Mouse (Mus musculus) forebrain, embryonic 15.5 days (tissue): Measurements from ENCODE around the gene Bst2. TPM values are rescaled to one million over a fixed set of nuclear protein-coding genes. Genes with fewer than 3 reads are reported as not detected.
"Not testable (repeated sequence)": the region's sequence is repeated elsewhere in the genome, so short reads cannot be mapped to it uniquely, and the experiment has no call there.

Experiments
- ATAC-seq: fragments of 200-750 bp; cut with Nextera tagmentation; replicated peaks from 2 replicates; pipeline ENCODE4 v1.8.0; 2017; ENCODE audit warnings: mild to moderate bottlenecking, moderate TSS enrichment, moderate library complexity
- H3K27ac ChIP-seq: fragments of 300-500 bp; sonication (generic); replicated peaks from 2 replicates; pipeline ENCODE4 v1.5.1; 2015; ENCODE audit warnings: mild to moderate bottlenecking, inconsistent platforms
- H3K27me3 ChIP-seq: fragments of 300-500 bp; sonication (generic); 2 replicates; pipeline ENCODE4 v1.6.1; 2015; ENCODE audit warnings: inconsistent platforms
- H3K36me3 ChIP-seq: fragments of 300-500 bp; sonication (generic); 2 replicates; pipeline ENCODE4 v1.6.1; 2015; ENCODE audit warnings: mild to moderate bottlenecking, inconsistent platforms
- H3K4me1 ChIP-seq: fragments of 300-500 bp; sonication (generic); 2 replicates; pipeline ENCODE4 v1.6.1; 2015; ENCODE audit warnings: inconsistent platforms
- H3K4me2 ChIP-seq: fragments of 300-500 bp; sonication (generic); replicated peaks from 2 replicates; pipeline ENCODE4 v1.6.1; 2015; ENCODE audit warnings: mild to moderate bottlenecking, inconsistent platforms
- H3K4me3 ChIP-seq: fragments of 300-500 bp; sonication (generic); 2 replicates; pipeline ENCODE4 v1.5.1; 2015; ENCODE audit warnings: mild to moderate bottlenecking, inconsistent platforms
- H3K9ac ChIP-seq: fragments of 300-500 bp; sonication (generic); replicated peaks from 2 replicates; pipeline ENCODE4 v1.6.1; 2015; ENCODE audit warnings: mild to moderate bottlenecking, inconsistent platforms
- H3K9me3 ChIP-seq: fragments of 300-500 bp; sonication (generic); 2 replicates; pipeline ENCODE4 v1.6.1; 2016; ENCODE audit warnings: inconsistent platforms
- WGBS: fragments of 180-500 bp; shearing (Covaris S2); methylation state at CpG from one replicate; pipeline ENCODE4 v1.1.7; 2015; ENCODE audit warnings: mixed read lengths; 5-methylcytosine and 5-hydroxymethylcytosine counted together
- polyA plus RNA-seq: library from polyadenylated mRNA; unstranded; fragments of >200 nt; fragmentation: Nextera tagmentation; extraction: Ambion mirVana; gene quantifications from 2 replicates; pipeline ENCODE4 v1.2.1, GENCODE M21; 2015

The Bst2 gene
- polyA plus RNA-seq, 1 experiment from 2014 or later = 8.5 TPM

DNA sequence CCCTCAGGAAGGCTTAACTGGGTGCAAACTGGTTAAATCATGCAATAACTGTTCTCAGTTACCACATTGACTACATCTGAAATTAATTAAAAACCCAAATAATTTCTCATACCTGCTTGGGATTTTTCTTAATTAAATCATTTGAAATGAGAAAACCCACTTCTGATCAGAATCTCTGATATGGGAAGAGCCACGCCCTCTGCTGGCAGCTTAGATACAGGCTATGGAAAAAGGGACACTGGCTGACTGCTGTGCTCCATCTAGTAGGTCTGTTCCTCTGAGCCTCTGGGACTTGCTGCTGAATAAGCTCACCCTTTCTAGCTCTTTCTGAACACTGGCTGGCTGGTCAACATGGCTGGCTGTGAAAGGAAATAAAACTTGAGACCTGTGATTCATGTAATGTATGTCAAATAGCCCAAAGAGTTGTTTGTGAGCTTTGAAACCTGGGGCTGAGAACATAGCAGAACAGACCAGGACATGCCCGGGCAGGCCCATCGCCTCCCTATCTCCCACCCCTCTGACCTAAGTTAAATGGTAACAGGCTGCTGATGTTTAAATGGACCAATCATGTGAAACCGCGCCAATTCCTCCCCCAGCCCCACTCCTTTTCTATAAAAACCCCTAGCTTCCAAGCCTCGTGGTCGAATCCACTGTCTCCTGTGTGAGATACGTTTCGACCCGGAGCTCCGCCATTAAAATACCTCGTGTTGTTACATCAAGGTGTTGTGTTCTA lies 6.4 kb downstream of the Bst2 start:
- not testable (repeated sequence) for H3K4me2 ChIP-seq, H3K27ac ChIP-seq, H3K9me3 ChIP-seq, ATAC-seq, H3K4me3 ChIP-seq, H3K9ac ChIP-seq, H3K4me1 ChIP-seq, H3K36me3 ChIP-seq
- H3K27me3 ChIP-seq = peaks cover 12% of the 10 kb centered on the region
- 83% methylated on average over 6 of the region's 12 CpGs for WGBS

- peaks cover 33% of the 10 kb centered on the region for H3K27me3 ChIP-seq
Measured at GRCm38 (mm10) chr8:71528362-71529073, 8.7 kb downstream of the Bst2 start.

DNA sequence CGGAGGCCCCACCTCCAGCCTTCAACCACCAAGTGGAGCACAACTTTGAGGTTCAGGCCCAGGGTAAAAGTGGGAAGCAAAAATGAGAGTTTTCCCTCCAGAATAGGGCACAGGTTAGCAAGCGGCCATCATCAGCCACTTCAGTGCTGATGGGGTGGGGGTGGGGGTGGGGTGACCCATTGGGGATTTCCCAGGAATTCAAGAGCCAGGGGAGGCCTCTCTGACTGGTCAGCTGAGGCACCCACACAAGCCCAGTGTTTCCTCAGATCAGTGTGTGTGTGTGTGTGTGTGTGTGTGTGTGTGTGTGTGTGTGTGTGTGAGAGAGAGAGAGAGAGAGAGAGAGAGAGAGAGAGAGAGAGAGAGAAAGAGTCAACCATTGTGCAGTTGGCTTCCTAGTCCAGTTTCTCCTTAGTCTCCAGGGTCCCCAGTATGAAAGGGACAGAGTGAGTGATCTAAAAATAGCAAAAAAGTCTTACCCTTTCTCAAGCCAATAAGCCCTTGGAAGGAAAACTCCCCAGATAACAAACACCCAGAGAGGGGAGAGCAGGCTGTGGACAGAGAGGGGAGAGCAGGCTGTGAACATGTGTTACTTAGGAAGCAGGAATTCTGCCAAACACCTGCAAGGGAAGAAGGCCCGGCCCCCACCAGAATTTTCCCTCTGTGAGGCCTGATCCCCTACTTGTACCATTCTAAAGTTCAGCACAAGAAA lies 9.9 kb downstream of the Bst2 start:
- Histone ChIP-seq H3K4me2 (no peak overlapping the region), H3K9me3 (no peaks in the 10 kb centered on the region), H3K4me3 (no peak overlapping the region), H3K27me3 (peaks cover 35% of the 10 kb centered on the region), H3K9ac (no peak overlapping the region), H3K4me1 (peaks cover 4% of the 10 kb centered on the region; the same call in 1 of the 2 replicates), H3K36me3 (no peaks in the 10 kb centered on the region), H3K27ac (no peak overlapping the region)
- no peak for ATAC-seq
- 42% methylated on average over 3 of the region's 3 CpGs for WGBS

More at GRCm38 (mm10) chr8:71528362-71529073, 8.7 kb downstream of the Bst2 start:
- Histone ChIP-seq H3K27ac (peak overlapping the region; percentile 40; the same call in 1 of the 2 replicates), H3K4me2 (no peak overlapping the region), H3K4me1 (peaks cover 4% of the 10 kb centered on the region; the same call in 1 of the 2 replicates), H3K36me3 (no peaks in the 10 kb centered on the region), H3K4me3 (no peak overlapping the region), H3K9ac (no peak overlapping the region), H3K9me3 (no peaks in the 10 kb centered on the region)
- WGBS = 88% methylated on average over 11 of the region's 11 CpGs
- ATAC-seq = no peak

DNA sequence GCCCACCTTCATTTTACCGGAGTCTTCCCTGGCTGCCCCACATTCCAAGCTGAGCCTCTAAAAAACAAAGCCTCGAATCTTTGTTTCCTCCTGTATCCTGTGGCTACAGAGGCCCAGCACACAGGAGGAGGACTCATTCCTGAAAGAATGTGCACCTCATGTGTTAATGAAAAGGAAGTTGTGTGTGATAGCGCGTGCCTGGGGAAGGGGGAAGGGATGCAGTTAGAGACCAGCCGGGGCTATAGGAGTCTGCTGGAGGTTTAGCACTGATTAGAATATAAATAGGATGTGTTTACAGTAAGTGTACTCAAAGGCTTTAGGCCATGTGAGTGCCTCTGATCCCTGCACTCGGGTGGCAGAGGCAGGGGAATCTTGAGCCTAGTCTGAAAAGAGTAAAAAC lies 11.0 kb downstream of the Bst2 start:
- Histone ChIP-seq H3K27ac (no peak overlapping the region), H3K4me2 (no peak overlapping the region), H3K9me3 (no peaks in the 10 kb centered on the region), H3K36me3 (no peaks in the 10 kb centered on the region), H3K9ac (no peak overlapping the region), H3K4me3 (no peak overlapping the region), H3K27me3 (peaks cover 35% of the 10 kb centered on the region), H3K4me1 (peaks cover 9% of the 10 kb centered on the region; the same call in 1 of the 2 replicates)
- WGBS = 4% methylated on average over 6 of the region's 6 CpGs
- ATAC-seq = no peak

GRCm38 (mm10) chr8:71525226-71526050 lies 11.8 kb downstream of the Bst2 start, which contains the start of gene Ccdc194:
Ccdc194 (minus strand) TSS chr8:71525711.
- H3K9ac ChIP-seq = no peak within 1 kb of the TSS

DNA sequence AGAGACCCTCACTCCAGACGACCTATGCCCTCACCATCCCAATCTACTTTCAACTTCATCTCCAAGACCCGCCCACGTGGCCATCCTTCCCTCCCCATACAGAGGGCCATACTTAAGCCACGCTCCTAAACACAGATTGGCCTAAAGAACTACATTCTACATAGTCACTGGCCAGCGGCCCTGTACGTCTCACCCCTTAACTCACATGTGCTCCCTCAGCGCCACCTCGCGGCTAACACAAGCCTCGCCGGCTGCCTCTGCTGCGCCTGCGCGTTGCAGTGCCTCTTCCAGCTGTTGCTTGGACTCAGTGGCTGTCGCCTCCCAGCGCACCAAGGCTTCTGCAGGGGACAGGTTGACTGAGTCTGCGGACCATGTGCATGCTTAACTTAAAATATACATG lies 15.6 kb downstream of the Bst2 start:
- WGBS = 3% methylated on average over 17 of the region's 17 CpGs
- peak; percentile 55 for ATAC-seq
- no peaks in the 10 kb centered on the region for H3K36me3 ChIP-seq
- H3K4me3 ChIP-seq = no peak overlapping the region
- peaks cover 9% of the 10 kb centered on the region; the same call in 1 of the 2 replicates for H3K4me1 ChIP-seq
- H3K27me3 ChIP-seq = peaks cover 33% of the 10 kb centered on the region
- no peak overlapping the region; the same call in 1 of the 2 replicates for H3K4me2 ChIP-seq
- no peaks in the 10 kb centered on the region for H3K9me3 ChIP-seq
- no peak overlapping the region for H3K9ac ChIP-seq
- H3K27ac ChIP-seq = no peak overlapping the region

More at GRCm38 (mm10) chr8:71525226-71526050, 11.8 kb downstream of the Bst2 start, which contains the start of gene Ccdc194:
- WGBS = 7% methylated on average over 46 of the region's 46 CpGs
- Histone ChIP-seq H3K9me3 (no peaks in the 10 kb centered on the region), H3K4me2 (no peak within 1 kb of the TSS), H3K4me1 (peaks cover 9% of the 10 kb centered on the region; the same call in 1 of the 2 replicates), H3K36me3 (no peaks in the 10 kb centered on the region), H3K27ac (no peak within 1 kb of the TSS), H3K27me3 (peaks cover 35% of the 10 kb centered on the region), H3K4me3 (no peak within 1 kb of the TSS)
- no peak for ATAC-seq

- not testable (repeated sequence) for H3K9me3 ChIP-seq, H3K4me1 ChIP-seq, H3K4me3 ChIP-seq, H3K36me3 ChIP-seq, ATAC-seq, H3K27ac ChIP-seq, H3K4me2 ChIP-seq, H3K9ac ChIP-seq
- H3K27me3 ChIP-seq = peaks cover 11% of the 10 kb centered on the region; the same call in 1 of the 2 replicates
- WGBS = 30% methylated on average over 9 of the region's 10 CpGs
Measured at GRCm38 (mm10) chr8:71519037-71519825, 18.0 kb downstream of the Bst2 start.

- ATAC-seq = no peak
Measured at GRCm38 (mm10) chr8:71516786-71517185, 20.5 kb downstream of the Bst2 start.

DNA sequence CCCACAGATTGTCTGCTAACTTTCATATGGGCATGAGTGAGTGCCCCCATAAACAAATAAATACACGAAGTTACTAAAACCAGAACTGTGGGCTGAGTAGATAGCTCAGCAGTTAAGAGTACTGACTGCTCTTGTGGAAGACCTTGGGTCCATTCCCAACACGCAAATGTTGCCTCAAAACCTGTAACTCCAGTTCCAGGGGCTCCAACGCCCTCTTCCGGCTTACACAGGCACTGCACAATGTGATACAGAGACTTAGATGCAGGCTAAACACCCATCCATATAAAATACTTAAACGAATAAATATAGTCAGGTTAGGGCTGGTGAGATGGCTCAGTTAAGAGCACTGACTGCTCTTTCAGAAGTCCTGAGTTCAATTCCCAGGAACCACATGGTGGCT lies 22.2 kb downstream of the Bst2 start:
- Histone ChIP-seq H3K27me3 (peaks cover 10% of the 10 kb centered on the region; the same call in 1 of the 2 replicates), H3K4me1 (no peaks in the 10 kb centered on the region), H3K27ac (no peak overlapping the region), H3K9ac (no peak overlapping the region), H3K4me3 (no peak overlapping the region), H3K36me3 (no peaks in the 10 kb centered on the region), H3K4me2 (no peak overlapping the region), H3K9me3 (no peaks in the 10 kb centered on the region)
- ATAC-seq = no peak
- 75% methylated on average over 5 of the region's 5 CpGs for WGBS

More at GRCm38 (mm10) chr8:71516786-71517185, 20.5 kb downstream of the Bst2 start:
- H3K27ac ChIP-seq = no peak overlapping the region
- H3K4me3 ChIP-seq = no peak overlapping the region
- no peak overlapping the region for H3K4me2 ChIP-seq
- 0 out of 2 replicates have a peak, but pooled peaks cover 4% of the 10 kb centered on the region for H3K27me3 ChIP-seq
- no peaks in the 10 kb centered on the region for H3K9me3 ChIP-seq
- peaks cover 4% of the 10 kb centered on the region; the same call in 1 of the 2 replicates for H3K4me1 ChIP-seq
- no peak overlapping the region for H3K9ac ChIP-seq
- WGBS = 46% methylated on average over 6 of the region's 6 CpGs
- no peaks in the 10 kb centered on the region for H3K36me3 ChIP-seq

- 78% methylated on average over 15 of the region's 15 CpGs for WGBS
- no peak for ATAC-seq
- no peak overlapping the region for H3K4me3 ChIP-seq
- H3K36me3 ChIP-seq = no peaks in the 10 kb centered on the region
- peaks cover 25% of the 10 kb centered on the region for H3K27me3 ChIP-seq
- no peak overlapping the region for H3K4me2 ChIP-seq
- H3K9ac ChIP-seq = no peak overlapping the region
- H3K27ac ChIP-seq = no peak overlapping the region
- no peaks in the 10 kb centered on the region for H3K9me3 ChIP-seq
- H3K4me1 ChIP-seq = peaks cover under 1% of the 10 kb centered on the region; the same call in 1 of the 2 replicates
Measured at GRCm38 (mm10) chr8:71513018-71513754, 24.1 kb downstream of the Bst2 start.
